Comparison of ENCODE assay signal across 9 mouse cellular contexts in genomic region chr4:129540012-129540411, GRCm38 (mm10). TPM values are rescaled to one million over a fixed set of nuclear protein-coding genes. Genes with fewer than 3 reads are reported as not detected.
DNase-seq lines count a peak whose midpoint lies in the region.
"Had no signal": no experiment of that assay in that cellular context is flagged by ENCODE, and none has a peak within 500 bp of the region (broad histone marks: within the 10 kb centered on the region; RNA-seq: fewer than 3 reads in every experiment).

No protein-coding gene starts in this region.

- intact Hi-C loops in left cerebral cortex, postnatal 4 days (cut with DNase I): no loop called here

- DNase-seq in adrenal gland, postnatal 25 days: peak; percentile 19
- DNase-seq in adrenal gland, adult 2 months: no peak
- peak; percentile 16 for DNase-seq in left cerebral cortex, postnatal 4 days
- DNase-seq in left cerebral cortex, adult 11 months (ENCODE audit: low spot score): no peak
- peak; percentile 46 for DNase-seq in kidney, postnatal 10 days
- peak; percentile 53 for DNase-seq in testis, postnatal 10 days (ENCODE audit: low spot score)
- no peak for DNase-seq in urinary bladder, postnatal 36 days (ENCODE audit: low spot score in 2 of 2)
- no peak for DNase-seq in layer of hippocampus, postnatal 25 days (ENCODE audit: extremely low spot score in 1 of 2, low spot score in 1 of 2)

RNA-seq across cellular contexts. Expression of gene Hdac1, which starts 2.5 kb away (rescaled TPM):
- total RNA-seq in adrenal gland, postnatal 25 days (2021): 48.0 and 54.5 TPM in 2 replicates
- 10 to 100 TPM; 44.4 to 53.9 TPM for total RNA-seq in adrenal gland, adult 2 months (2021)
- polyA plus RNA-seq in adrenal gland, adult 2 months (2012; rRNA removed): 17.2 and 18.4 TPM in 2 replicates
- total RNA-seq in left cerebral cortex, postnatal 4 days (2021): 10 to 100 TPM; 39.8 to 43.5 TPM
- 10 to 100 TPM; 37.0 to 48.7 TPM for total RNA-seq in layer of hippocampus, postnatal 25 days (2021)

RNA-seq across cellular contexts. Expression of gene Marcksl1, which starts 26.6 kb away (rescaled TPM):
- 61.0 and 68.3 TPM in 2 replicates for total RNA-seq in adrenal gland, postnatal 25 days (2021)
- 10 to 100 TPM; 39.8 to 46.4 TPM for total RNA-seq in adrenal gland, adult 2 months (2021)
- 48.8 and 67.4 TPM in 2 replicates for polyA plus RNA-seq in adrenal gland, adult 2 months (2012; rRNA removed)
- 1,000 to 10,000 TPM; 1,277 to 1,311 TPM for total RNA-seq in left cerebral cortex, postnatal 4 days (2021)
- 100 to 1,000 TPM; 170 to 171 TPM for total RNA-seq in layer of hippocampus, postnatal 25 days (2021)

RNA-seq across cellular contexts. Expression of gene Lck, which starts 33.4 kb away (rescaled TPM):
- 3.7 and 4.3 TPM in 2 replicates for total RNA-seq in adrenal gland, postnatal 25 days (2021)
- 1 to 10 TPM; 3.2 to 4.1 TPM for total RNA-seq in adrenal gland, adult 2 months (2021)
- 1.2 and 1.7 TPM in 2 replicates for polyA plus RNA-seq in adrenal gland, adult 2 months (2012; rRNA removed)
- 10 to 100 TPM; 14.1 to 15.2 TPM for total RNA-seq in left cerebral cortex, postnatal 4 days (2021)
- 1 to 10 TPM; 3.3 to 3.5 TPM for total RNA-seq in layer of hippocampus, postnatal 25 days (2021)

RNA-seq across cellular contexts. Expression of gene Fam167b, which starts 38.3 kb away (rescaled TPM):
- 33.5 and 35.2 TPM in 2 replicates for total RNA-seq in adrenal gland, postnatal 25 days (2021)
- total RNA-seq in adrenal gland, adult 2 months (2021): 10 to 100 TPM; 29.6 to 31.1 TPM
- polyA plus RNA-seq in adrenal gland, adult 2 months (2012; rRNA removed): 53.7 and 75.5 TPM in 2 replicates
- not detected for total RNA-seq in left cerebral cortex, postnatal 4 days (2021)
- total RNA-seq in layer of hippocampus, postnatal 25 days (2021): under 1 TPM in 1 of 2 experiments, not detected in 1; 0.81 TPM

RNA-seq across cellular contexts. Expression of gene Fam229a, which starts 49.0 kb away (rescaled TPM):
- not detected in 2 replicates for total RNA-seq in adrenal gland, postnatal 25 days (2021)
- total RNA-seq in adrenal gland, adult 2 months (2021): not detected
- polyA plus RNA-seq in adrenal gland, adult 2 months (2012; rRNA removed): 1.0 and 2.1 TPM in 2 replicates
- total RNA-seq in left cerebral cortex, postnatal 4 days (2021): not detected
- not detected for total RNA-seq in layer of hippocampus, postnatal 25 days (2021)
- polyA plus RNA-seq: heart, embryonic 15.5 days had no signal

Comparison
In these comparisons a context has a peak if more than half of its experiments do, and no peak if none do; other contexts are left out.
1. DNase-seq: peak in adrenal gland, postnatal 25 days (single experiment), left cerebral cortex, postnatal 4 days (single experiment), kidney, postnatal 10 days (single experiment) and testis, postnatal 10 days (single experiment); none in adrenal gland, adult 2 months (single experiment), left cerebral cortex, adult 11 months (single experiment), urinary bladder, postnatal 36 days (0 of 2) and layer of hippocampus, postnatal 25 days (0 of 2).
2. RNA of gene Marcksl1, which starts 26.6 kb away (total RNA-seq): 1,277 to 1,311 TPM in left cerebral cortex, postnatal 4 days; 170 to 171 TPM in layer of hippocampus, postnatal 25 days, 61.0 to 68.3 TPM in adrenal gland, postnatal 25 days and 39.8 to 46.4 TPM in adrenal gland, adult 2 months; every median in the first group is over 4 times any median in the second.